Mouse (Mus musculus): ENCODE results near the gene Gart. TPM values are rescaled to one million over a fixed set of nuclear protein-coding genes. Genes with fewer than 3 reads are reported as not detected.
A peak's percentile ranks its signal among the peaks of the same experiment; 100 is the strongest.

Gene Gart
- total and polyA plus RNA-seq, 3 experiments, result 94.0 to 509 (median 417) TPM

GRCm38 (mm10) chr16:91659798-91660197 is 13.0 kb upstream of the Gart start:
- no peak overlapping the region for H3K4me3 ChIP-seq (ENCODE audit: control insufficient read depth in 1 of 2, insufficient read depth in 1 of 2, low read depth in 2 of 2, low read length in 2 of 2)
- no peaks in the 10 kb centered on the region for H3K27me3 ChIP-seq (ENCODE audit: control insufficient read depth in 1 of 2, insufficient read depth in 2 of 2, low read length in 2 of 2)
- peaks cover 6 to 66% of the 10 kb centered on the region in 2 experiments for H3K36me3 ChIP-seq (ENCODE audit: control insufficient read depth in 1 of 2, insufficient read depth in 2 of 2, low read length in 2 of 2)
- H3K27ac ChIP-seq (ENCODE audit: control insufficient read depth, low read depth, low read length), result no peak overlapping the region
- DNase-seq (ENCODE audit: low read depth, low spot score), result no peak
- TF ChIP-seq JUND (IDR thresholded peaks at IDR 0.05; ENCODE audit: low read depth, low read length) (no peak), POLR2AphosphoS2 (IDR thresholded peaks at IDR 0.05; ENCODE audit: low read length) (peak; percentile 43; the same call in 1 of the 2 replicates), SIN3A (IDR thresholded peaks at IDR 0.05; ENCODE audit: low read length) (no peak), RCOR1 (IDR thresholded peaks at IDR 0.05; ENCODE audit: low read depth, low read length) (no peak)
- H3K9me3 ChIP-seq (replicated peaks; ENCODE audit: insufficient read depth, low read length), result no peaks in the 10 kb centered on the region
- no peaks in the 10 kb centered on the region for H3K4me1 ChIP-seq (ENCODE audit: control insufficient read depth in 1 of 2, insufficient read depth in 2 of 2, low read length in 2 of 2)
- H3K9ac ChIP-seq (ENCODE audit: control insufficient read depth, low read depth, low read length, poor library complexity, severe bottlenecking), result no peak overlapping the region
- peaks cover 65% of the 10 kb centered on the region for H3K79me2 ChIP-seq (ENCODE audit: control insufficient read depth, insufficient read depth, low read length, poor library complexity)

DNA sequence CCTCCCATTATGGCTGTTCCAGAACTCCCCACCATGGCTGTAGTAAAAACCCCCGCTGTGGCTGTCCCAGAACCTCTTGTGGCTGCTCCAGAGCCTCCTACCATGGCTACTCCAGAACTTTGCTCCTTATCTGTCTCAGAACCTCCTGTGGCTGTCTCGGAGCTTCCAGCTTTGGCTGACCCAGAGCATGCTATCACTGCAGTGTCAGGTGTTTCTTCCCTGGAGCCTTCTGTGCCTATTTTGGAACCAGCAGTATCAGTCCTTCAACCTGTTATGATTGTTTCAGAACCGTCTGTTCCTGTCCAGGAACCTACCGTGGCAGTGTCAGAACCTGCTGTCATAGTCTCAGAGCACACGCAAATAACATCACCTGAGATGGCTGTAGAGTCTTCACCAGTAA is 11.7 kb upstream of the Gart start:
- no peak for DNase-seq (ENCODE audit: low read depth, low spot score)
- Histone ChIP-seq H3K79me2 (ENCODE audit: control insufficient read depth, insufficient read depth, low read length, poor library complexity) (peaks cover 71% of the 10 kb centered on the region), H3K4me1 (ENCODE audit: control insufficient read depth in 1 of 2, insufficient read depth in 2 of 2, low read length in 2 of 2) (no peaks in the 10 kb centered on the region), H3K4me3 (ENCODE audit: control insufficient read depth in 1 of 2, insufficient read depth in 1 of 2, low read depth in 2 of 2, low read length in 2 of 2) (no peak overlapping the region), H3K9ac (ENCODE audit: control insufficient read depth, low read depth, low read length, poor library complexity, severe bottlenecking) (no peak overlapping the region), H3K9me3 (replicated peaks; ENCODE audit: insufficient read depth, low read length) (no peaks in the 10 kb centered on the region), H3K36me3 (ENCODE audit: control insufficient read depth in 1 of 2, insufficient read depth in 2 of 2, low read length in 2 of 2) (peaks cover 6 to 65% of the 10 kb centered on the region in 2 experiments), H3K27me3 (ENCODE audit: control insufficient read depth in 1 of 2, insufficient read depth in 2 of 2, low read length in 2 of 2) (no peaks in the 10 kb centered on the region), H3K27ac (ENCODE audit: control insufficient read depth, low read depth, low read length) (no peak overlapping the region)
- TF ChIP-seq POLR2AphosphoS2 (IDR thresholded peaks at IDR 0.05; ENCODE audit: low read length), result 0 out of 2 replicates have a peak, but pooled peaks have one; percentile 2
- no peak for TF ChIP-seq USF1 (IDR thresholded peaks at IDR 0.05; ENCODE audit: low read depth, low read length)

GRCm38 (mm10) chr16:91657285-91657684 is 10.5 kb upstream of the Gart start:
- peaks cover 74% of the 10 kb centered on the region for H3K79me2 ChIP-seq (ENCODE audit: control insufficient read depth, insufficient read depth, low read length, poor library complexity)
- H3K9ac ChIP-seq (ENCODE audit: control insufficient read depth, low read depth, low read length, poor library complexity, severe bottlenecking), result no peak overlapping the region
- H3K27me3 ChIP-seq (ENCODE audit: control insufficient read depth in 1 of 2, insufficient read depth in 2 of 2, low read length in 2 of 2), result no peaks in the 10 kb centered on the region
- no peaks in the 10 kb centered on the region for H3K4me1 ChIP-seq (ENCODE audit: control insufficient read depth in 1 of 2, insufficient read depth in 2 of 2, low read length in 2 of 2)
- TF ChIP-seq MAFK (IDR thresholded peaks at IDR 0.05; ENCODE audit: borderline replicate concordance, low read depth, low read length) (no peak), POLR2AphosphoS2 (IDR thresholded peaks at IDR 0.05; ENCODE audit: low read length) (no peak), POLR2A (IDR thresholded peaks at IDR 0.05; ENCODE audit: control insufficient read depth in 1 of 2, insufficient read depth in 1 of 2, low read depth in 1 of 2, low read length in 2 of 2, poor library complexity in 1 of 2) (0 out of 4 replicates have a peak, but pooled peaks of 1 of the 2 experiments have one; percentile 22)
- no peak overlapping the region for H3K27ac ChIP-seq (ENCODE audit: control insufficient read depth, low read depth, low read length)
- no peaks in the 10 kb centered on the region for H3K9me3 ChIP-seq (replicated peaks; ENCODE audit: insufficient read depth, low read length)
- DNase-seq (ENCODE audit: low read depth, low spot score), result no peak
- H3K4me3 ChIP-seq (ENCODE audit: control insufficient read depth in 1 of 2, insufficient read depth in 1 of 2, low read depth in 2 of 2, low read length in 2 of 2), result no peak overlapping the region
- peaks cover 10 to 64% of the 10 kb centered on the region in 2 experiments for H3K36me3 ChIP-seq (ENCODE audit: control insufficient read depth in 1 of 2, insufficient read depth in 2 of 2, low read length in 2 of 2)

GRCm38 (mm10) chr16:91655285-91655684 is 8.5 kb upstream of the Gart start:
- Histone ChIP-seq H3K4me1 (ENCODE audit: control insufficient read depth in 1 of 2, insufficient read depth in 2 of 2, low read length in 2 of 2) (peaks cover 0 to 2% of the 10 kb centered on the region in 2 experiments; a peak in 3 of 4 replicates), H3K27me3 (ENCODE audit: control insufficient read depth in 1 of 2, insufficient read depth in 2 of 2, low read length in 2 of 2) (no peaks in the 10 kb centered on the region), H3K27ac (ENCODE audit: control insufficient read depth, low read depth, low read length) (no peak overlapping the region), H3K9ac (ENCODE audit: control insufficient read depth, low read depth, low read length, poor library complexity, severe bottlenecking) (no peak overlapping the region), H3K36me3 (ENCODE audit: control insufficient read depth in 1 of 2, insufficient read depth in 2 of 2, low read length in 2 of 2) (peaks cover 23 to 65% of the 10 kb centered on the region in 2 experiments), H3K79me2 (ENCODE audit: control insufficient read depth, insufficient read depth, low read length, poor library complexity) (peaks cover 82% of the 10 kb centered on the region), H3K9me3 (replicated peaks; ENCODE audit: insufficient read depth, low read length) (no peaks in the 10 kb centered on the region), H3K4me3 (ENCODE audit: control insufficient read depth in 1 of 2, insufficient read depth in 1 of 2, low read depth in 2 of 2, low read length in 2 of 2) (no peak overlapping the region)
- no peak for TF ChIP-seq ELF1 (IDR thresholded peaks at IDR 0.05; ENCODE audit: low read depth, low read length)
- no peak for TF ChIP-seq GABPA (IDR thresholded peaks at IDR 0.05; ENCODE audit: low read depth, low read length)
- TF ChIP-seq NRF1 (IDR thresholded peaks at IDR 0.05; ENCODE audit: insufficient read depth, low read depth, low read length, poor library complexity, severe bottlenecking), result no peak
- TF ChIP-seq UBTF (IDR thresholded peaks at IDR 0.05; ENCODE audit: borderline replicate concordance, insufficient read depth, low read depth, low read length), result no peak
- TF ChIP-seq MAZ (IDR thresholded peaks at IDR 0.05; ENCODE audit: low read depth, low read length), result no peak
- TF ChIP-seq USF1 (IDR thresholded peaks at IDR 0.05; ENCODE audit: low read depth, low read length), result no peak
- TF ChIP-seq CTCF (IDR thresholded peaks at IDR 0.05 in 2 of 3, conservative IDR thresholded peaks at IDR 0.05 in 1 of 3; ENCODE audit: control insufficient read depth in 1 of 3, insufficient read depth in 1 of 3, low read depth in 2 of 3, low read length in 3 of 3, poor library complexity in 1 of 3, severe bottlenecking in 1 of 3), result no peak
- no peak for TF ChIP-seq CHD2 (IDR thresholded peaks at IDR 0.05; ENCODE audit: low read length)
- TF ChIP-seq POLR2A (IDR thresholded peaks at IDR 0.05; ENCODE audit: control insufficient read depth in 1 of 2, insufficient read depth in 1 of 2, low read depth in 1 of 2, low read length in 2 of 2, poor library complexity in 1 of 2), result no peak
- no peak for TF ChIP-seq MYB (IDR thresholded peaks at IDR 0.05; ENCODE audit: low read depth, low read length)
- TF ChIP-seq ZNF384 (IDR thresholded peaks at IDR 0.05; ENCODE audit: low read depth, low read length), result no peak
- no peak for TF ChIP-seq TAL1 (IDR thresholded peaks at IDR 0.05; ENCODE audit: low read length)
- no peak for TF ChIP-seq ZC3H11A (IDR thresholded peaks at IDR 0.05; ENCODE audit: low read depth, low read length)
- DNase-seq (ENCODE audit: low read depth, low spot score), result no peak
